Mouse (Mus musculus): Measurements from ENCODE around the gene Gria4. TPM values are rescaled to one million over a fixed set of nuclear protein-coding genes. Genes with fewer than 3 reads are reported as not detected.
"Not testable (repeated sequence)": the region's sequence is repeated elsewhere in the genome, so short reads cannot be mapped to it uniquely, and the experiment has no call there.

The Gria4 gene
- under 1 TPM; 0.07 to 0.15 TPM for total RNA-seq (2021)

- DNase-seq: peak; percentile 2 to 4
These were observed at the start of gene Gria4 for GRCm38 (mm10) chr9:4795544-4796288. Gene Gria4 (minus strand): TSS chr9:4796234.

GRCm38 (mm10) chr9:4810941-4811340 is 14.9 kb upstream of the Gria4 start:
- DNase-seq; intact Hi-C loops (cut with DNase I): not testable (repeated sequence)

More at GRCm38 (mm10) chr9:4795544-4796288, at the start of gene Gria4:
- intact Hi-C loops (cut with DNase I): no loop called here

GRCm38 (mm10) chr9:4803151-4803755 is 7.2 kb upstream of the Gria4 start:
- intact Hi-C loops (cut with DNase I): no loop called here
- DNase-seq: no peak

GRCm38 (mm10) chr9:4797396-4797795 is 1.4 kb upstream of the Gria4 start:
- intact Hi-C loops (cut with DNase I): no loop called here
- DNase-seq: no peak

GRCm38 (mm10) chr9:4796289-4796645 is 233 bp upstream of the Gria4 start:
- intact Hi-C loops (cut with DNase I): no loop called here
- DNase-seq: no peak

GRCm38 (mm10) chr9:4795075-4795474 is 959 bp downstream of the Gria4 start:
- intact Hi-C loops (cut with DNase I): no loop called here
- DNase-seq: no peak

- intact Hi-C loops (cut with DNase I): no loop called here
- DNase-seq: no peak
These were observed 1.6 kb downstream of the Gria4 start for GRCm38 (mm10) chr9:4794411-4794810.

GRCm38 (mm10) chr9:4749407-4749806 is 46.6 kb downstream of the Gria4 start:
- intact Hi-C loops (cut with DNase I); DNase-seq: not testable (repeated sequence)

- intact Hi-C loops (cut with DNase I): no loop called here
These were observed 81.9 kb downstream of the Gria4 start for GRCm38 (mm10) chr9:4714086-4714485.

GRCm38 (mm10) chr9:4712367-4712766 is 83.7 kb downstream of the Gria4 start:
- intact Hi-C loops (cut with DNase I): no loop called here
- DNase-seq: no peak

More at GRCm38 (mm10) chr9:4714086-4714485, 81.9 kb downstream of the Gria4 start:
- no peak for DNase-seq

GRCm38 (mm10) chr9:4687149-4687548 is 108.9 kb downstream of the Gria4 start:
- intact Hi-C loops (cut with DNase I): no loop called here

GRCm38 (mm10) chr9:4680244-4680643 is 115.8 kb downstream of the Gria4 start:
- DNase-seq: peak in 1 of 2 experiments; percentile 7
- intact Hi-C loops (cut with DNase I): no loop called here

More at GRCm38 (mm10) chr9:4687149-4687548, 108.9 kb downstream of the Gria4 start:
- no peak for DNase-seq

- DNase-seq: no peak
- intact Hi-C loops (cut with DNase I): no loop called here
These were observed 116.9 kb downstream of the Gria4 start for GRCm38 (mm10) chr9:4679099-4679498.

GRCm38 (mm10) chr9:4665691-4666090 is 130.3 kb downstream of the Gria4 start:
- DNase-seq: no peak
- intact Hi-C loops (cut with DNase I): no loop called here

GRCm38 (mm10) chr9:4662421-4662820 is 133.6 kb downstream of the Gria4 start:
- DNase-seq: no peak
- intact Hi-C loops (cut with DNase I): no loop called here

GRCm38 (mm10) chr9:4658951-4659350 is 137.1 kb downstream of the Gria4 start:
- DNase-seq: no peak
- intact Hi-C loops (cut with DNase I): no loop called here

- DNase-seq: no peak
- intact Hi-C loops (cut with DNase I): no loop called here
These were observed 141.7 kb downstream of the Gria4 start for GRCm38 (mm10) chr9:4654333-4654732.

GRCm38 (mm10) chr9:4639192-4639900 is 156.7 kb downstream of the Gria4 start:
- intact Hi-C loops (cut with DNase I): no loop called here

GRCm38 (mm10) chr9:4631910-4632309 is 164.1 kb downstream of the Gria4 start:
- intact Hi-C loops (cut with DNase I): no loop called here
- no peak for DNase-seq

More at GRCm38 (mm10) chr9:4639192-4639900, 156.7 kb downstream of the Gria4 start:
- DNase-seq: no peak

GRCm38 (mm10) chr9:4615286-4615685 is 180.7 kb downstream of the Gria4 start:
- DNase-seq: no peak
- intact Hi-C loops (cut with DNase I): no loop called here

GRCm38 (mm10) chr9:4605354-4605753 is 190.7 kb downstream of the Gria4 start:
- DNase-seq: no peak
- intact Hi-C loops (cut with DNase I): no loop called here

GRCm38 (mm10) chr9:4604236-4604635 is 191.8 kb downstream of the Gria4 start:
- intact Hi-C loops (cut with DNase I): no loop called here
- no peak for DNase-seq

Measured in heart, postnatal 10 days (tissue).